Mouse (Mus musculus) midbrain, postnatal 0 days (tissue): ENCODE results near the gene Kera. TPM values are rescaled to one million over a fixed set of nuclear protein-coding genes. Genes with fewer than 3 reads are reported as not detected.

Experiments used
- ATAC-seq: fragments of 200-750 bp; cut with Nextera tagmentation; 2 replicates; pipeline ENCODE4 v1.8.0; 2017; ENCODE audit warnings: moderate number of reproducible peaks, mild to moderate bottlenecking, moderate TSS enrichment, moderate library complexity; ENCODE audit not compliant: low FRiP score
- DNase-seq: peaks from one replicate; pipeline ENCODE4 v3.0.0-alpha.2; 2015; ENCODE audit warnings: low spot score
- H3K27ac ChIP-seq: fragments of 300-500 bp; sonication (generic); 2 replicates; pipeline ENCODE4 v1.5.1; 2014; ENCODE audit warnings: low read depth, mild to moderate bottlenecking, low read length, mixed read lengths
- H3K27me3 ChIP-seq: fragments of 300-500 bp; sonication (generic); 2 replicates; pipeline ENCODE4 v1.6.1; 2014; ENCODE audit warnings: low read length, control low read depth, mixed read lengths; ENCODE audit not compliant: insufficient read depth
- H3K36me3 ChIP-seq: fragments of 300-500 bp; sonication (generic); 2 replicates; pipeline ENCODE4 v1.6.1; 2014; ENCODE audit warnings: low read length, control low read depth, mixed read lengths; ENCODE audit not compliant: insufficient read depth
- H3K4me1 ChIP-seq: fragments of 300-500 bp; sonication (generic); 2 replicates; pipeline ENCODE4 v1.6.1; 2014; ENCODE audit warnings: mild to moderate bottlenecking, control low read depth, antibody characterized with exemption, low read length, mixed read lengths; ENCODE audit not compliant: insufficient read depth
- H3K4me2 ChIP-seq: fragments of 300-500 bp; sonication (generic); 2 replicates; pipeline ENCODE4 v1.6.1; 2014; ENCODE audit warnings: low read depth, mild to moderate bottlenecking, low read length, mixed read lengths; ENCODE audit not compliant: poor library complexity, severe bottlenecking
- H3K4me3 ChIP-seq: fragments of 300-500 bp; sonication (generic); 2 replicates; pipeline ENCODE4 v1.5.1; 2014; ENCODE audit warnings: low read depth, mild to moderate bottlenecking, low read length, moderate library complexity
- H3K9ac ChIP-seq: fragments of 300-500 bp; sonication (generic); replicated peaks from 2 replicates; pipeline ENCODE4 v1.6.1; 2014; ENCODE audit warnings: mild to moderate bottlenecking, low read length, moderate library complexity, mixed read lengths; ENCODE audit not compliant: poor library complexity, severe bottlenecking
- H3K9me3 ChIP-seq: fragments of 300-500 bp; sonication (generic); 2 replicates; pipeline ENCODE4 v1.6.1; 2016; ENCODE audit warnings: low read length, control low read depth
- CTCF ChIP-seq: IDR thresholded peaks from 2 replicates; pipeline ENCODE4 v1.5.1; 2016; ENCODE audit warnings: antibody characterized with exemption, mild to moderate bottlenecking
- WGBS: fragments of 180-500 bp; shearing (Covaris S2); extraction: QIAGEN DNeasy Blood & Tissue Kit; methylation state at CpG from one replicate; pipeline ENCODE4 v1.1.7; 2014; 5-methylcytosine and 5-hydroxymethylcytosine counted together
- polyA plus RNA-seq: library from polyadenylated mRNA; unstranded; fragments of >200 nt; fragmentation: Nextera tagmentation; extraction: Ambion mirVana; gene quantifications from 2 replicates; pipeline ENCODE4 v1.2.1, GENCODE M21; 2015
- total RNA-seq: library from RNA; depleted of rRNA; stranded (reverse); fragments of >200 nt; gene quantifications from 2 replicates; pipeline ENCODE4 v1.2.3, GENCODE M21; 2014

Gene Kera
- total and polyA plus RNA-seq, 2 experiments from 2014 or later = not detected

- Histone ChIP-seq H3K27ac (no peak overlapping the region), H3K27me3 (no peaks in the 10 kb centered on the region), H3K36me3 (no peaks in the 10 kb centered on the region), H3K4me1 (no peaks in the 10 kb centered on the region), H3K9me3 (no peaks in the 10 kb centered on the region), H3K9ac (no peak overlapping the region), H3K4me3 (no peak overlapping the region), H3K4me2 (no peak overlapping the region)
- DNase-seq (no peak), ATAC-seq (no peak)
- 89% methylated on average over 1 of the region's 1 CpGs for WGBS
- TF ChIP-seq CTCF = no peak
Observed at GRCm38 (mm10) chr10:97622328-97622727, 15.6 kb downstream of the Kera start.

DNA sequence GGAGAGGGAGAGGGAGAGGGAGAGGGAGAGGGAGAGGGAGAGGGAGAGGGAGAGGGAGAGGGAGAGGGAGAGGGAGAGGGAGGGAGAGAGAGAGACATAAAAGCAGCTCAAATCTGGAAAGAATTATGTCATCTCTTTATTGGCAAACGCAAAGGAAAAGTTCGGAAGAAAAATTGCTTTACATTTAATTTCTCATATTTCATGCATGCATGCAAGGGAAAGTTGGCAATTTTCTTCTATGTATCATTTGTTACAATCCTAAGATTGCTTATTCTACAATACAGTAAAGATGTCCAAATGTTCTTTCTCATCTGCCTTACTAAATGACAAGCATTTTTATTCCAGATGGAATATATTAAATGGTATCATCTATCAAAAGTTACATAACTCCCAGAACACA, 17.7 kb downstream of the Kera start:
- no peaks in the 10 kb centered on the region for H3K4me1 ChIP-seq
- H3K27me3 ChIP-seq = no peaks in the 10 kb centered on the region
- H3K4me2 ChIP-seq = no peak overlapping the region
- H3K9me3 ChIP-seq = no peaks in the 10 kb centered on the region
- no peak for TF ChIP-seq CTCF
- H3K4me3 ChIP-seq = no peak overlapping the region
- no peak overlapping the region for H3K27ac ChIP-seq
- 69% methylated on average over 2 of the region's 2 CpGs for WGBS
- no peak overlapping the region for H3K9ac ChIP-seq
- ATAC-seq (no peak), DNase-seq (no peak)
- H3K36me3 ChIP-seq = no peaks in the 10 kb centered on the region

- H3K27ac ChIP-seq = no peak overlapping the region
- no peaks in the 10 kb centered on the region for H3K27me3 ChIP-seq
- no peak overlapping the region for H3K4me3 ChIP-seq
- no peak overlapping the region for H3K9ac ChIP-seq
- 78% methylated on average over 4 of the region's 4 CpGs for WGBS
- DNase-seq = no peak
- TF ChIP-seq CTCF = no peak
- no peaks in the 10 kb centered on the region for H3K9me3 ChIP-seq
- no peaks in the 10 kb centered on the region for H3K4me1 ChIP-seq
- no peak overlapping the region for H3K4me2 ChIP-seq
- no peaks in the 10 kb centered on the region for H3K36me3 ChIP-seq
- ATAC-seq = no peak
Observed at GRCm38 (mm10) chr10:97625116-97625515, 18.4 kb downstream of the Kera start.

- no peaks in the 10 kb centered on the region for H3K9me3 ChIP-seq
- H3K4me1 ChIP-seq = no peaks in the 10 kb centered on the region
- DNase-seq = no peak
- H3K9ac ChIP-seq = no peak overlapping the region
- H3K4me3 ChIP-seq = no peak overlapping the region
- H3K36me3 ChIP-seq = no peaks in the 10 kb centered on the region
- no peak overlapping the region for H3K4me2 ChIP-seq
- 95% methylated on average over 1 of the region's 1 CpGs for WGBS
- TF ChIP-seq CTCF = no peak
- H3K27me3 ChIP-seq = no peaks in the 10 kb centered on the region
- H3K27ac ChIP-seq = no peak overlapping the region
- ATAC-seq = no peak
Observed at GRCm38 (mm10) chr10:97626543-97626942, 19.9 kb downstream of the Kera start.

DNA sequence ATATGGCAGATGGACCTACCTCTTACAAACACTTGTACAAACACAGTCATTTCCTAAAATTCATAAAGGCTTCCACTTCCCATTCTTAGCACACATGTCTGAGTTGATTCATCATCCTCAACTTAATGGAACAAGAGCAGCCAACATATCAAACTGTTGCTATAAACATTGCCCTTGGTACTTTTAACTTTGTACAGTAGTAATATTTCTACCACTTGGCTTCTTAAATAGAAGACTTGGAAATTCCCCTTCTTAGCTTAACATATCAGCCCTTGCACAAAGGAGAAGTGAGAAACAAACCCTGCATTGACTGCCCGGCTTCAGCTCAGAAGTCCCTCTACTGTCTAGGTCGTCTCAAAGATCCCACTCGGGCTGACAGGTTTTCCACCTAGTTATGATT, 24.4 kb downstream of the Kera start:
- Histone ChIP-seq H3K9me3 (no peaks in the 10 kb centered on the region), H3K27me3 (no peaks in the 10 kb centered on the region), H3K4me2 (no peak overlapping the region), H3K9ac (no peak overlapping the region), H3K4me3 (no peak overlapping the region), H3K36me3 (no peaks in the 10 kb centered on the region), H3K4me1 (no peaks in the 10 kb centered on the region), H3K27ac (no peak overlapping the region)
- DNase-seq (no peak), ATAC-seq (no peak)
- WGBS = 87% methylated on average over 3 of the region's 3 CpGs
- no peak for TF ChIP-seq CTCF

- H3K9me3 ChIP-seq = no peaks in the 10 kb centered on the region
- H3K27me3 ChIP-seq = no peaks in the 10 kb centered on the region
- no peak overlapping the region for H3K4me3 ChIP-seq
- no peak for ATAC-seq
- no peak overlapping the region for H3K4me2 ChIP-seq
- no peak overlapping the region for H3K27ac ChIP-seq
- DNase-seq = no peak
- H3K9ac ChIP-seq = no peak overlapping the region
- no peaks in the 10 kb centered on the region for H3K4me1 ChIP-seq
- 90% methylated on average over 2 of the region's 2 CpGs for WGBS
- H3K36me3 ChIP-seq = no peaks in the 10 kb centered on the region
- TF ChIP-seq CTCF = no peak
Observed at GRCm38 (mm10) chr10:97641926-97642325, 35.2 kb downstream of the Kera start.
